Mouse (Mus musculus) gastrocnemius, adult 18-20 months (tissue): Measurements from ENCODE around the gene Golim4. TPM values are rescaled to one million over a fixed set of nuclear protein-coding genes. Genes with fewer than 3 reads are reported as not detected.

ENCODE experiments used
- total RNA-seq, 2 experiments: library from RNA; stranded (reverse); gene quantifications; 2 replicates each; pipeline ENCODE4 v1.2.3; 2021

The Golim4 gene
- total RNA-seq, 2 experiments from 2014 or later, result 5.3 to 7.5 TPM

Other genes starting within 250 kb of the Golim4 start
- not detected for gene Gm29133, start 208.8 kb downstream of the Golim4 start, total RNA-seq
- gene Fstl5, start 117.3 kb upstream of the Golim4 start, total RNA-seq, result not detected